Mouse (Mus musculus): ENCODE measurements around the gene Gpr143. TPM values are rescaled to one million over a fixed set of nuclear protein-coding genes. Genes with fewer than 3 reads are reported as not detected.

Gpr143 gene
- 0.13 and 0.18 TPM in 2 replicates for polyA plus RNA-seq (2015; fragmentation: Nextera tagmentation; extraction: Ambion mirVana)

- Histone ChIP-seq H3K27ac (no peak within 1 kb of the TSS), H3K4me3 (peak within 1 kb of the TSS; percentile 38), H3K9ac (peak within 1 kb of the TSS; percentile 33; the same call in 1 of the 2 replicates), H3K36me3 (no peaks in the 10 kb centered on the region), H3K9me3 (replicated peaks) (no peaks in the 10 kb centered on the region), H3K4me1 (replicated peaks) (no peaks in the 10 kb centered on the region), H3K4me2 (peak within 1 kb of the TSS; percentile 65), H3K27me3 (peaks cover 8% of the 10 kb centered on the region)
- WGBS: 10% methylated on average over 26 of the region's 26 CpGs
- ATAC-seq (replicated peaks; ENCODE audit: insufficient number of reproducible peaks, insufficient read depth, low FRiP score, low read depth): no peak
These were observed at the start of gene Gpr143 for GRCm38 (mm10) chrX:152781720-152782403. TSS of gene Gpr143 (plus strand) at chrX:152781921.

GRCm38 (mm10) chrX:152735283-152735682 lies 46.4 kb upstream of the Gpr143 start:
- Histone ChIP-seq H3K36me3 (no peaks in the 10 kb centered on the region), H3K4me1 (replicated peaks) (no peaks in the 10 kb centered on the region), H3K4me3 (no peak overlapping the region), H3K4me2 (no peak overlapping the region), H3K9ac (no peak overlapping the region), H3K27me3 (no peaks in the 10 kb centered on the region), H3K9me3 (replicated peaks) (no peaks in the 10 kb centered on the region), H3K27ac (no peak overlapping the region)
- ATAC-seq (replicated peaks; ENCODE audit: insufficient number of reproducible peaks, insufficient read depth, low FRiP score, low read depth): no peak

- Histone ChIP-seq H3K4me2 (no peak overlapping the region), H3K9ac (no peak overlapping the region), H3K36me3 (no peaks in the 10 kb centered on the region), H3K9me3 (replicated peaks) (no peaks in the 10 kb centered on the region), H3K4me1 (replicated peaks) (no peaks in the 10 kb centered on the region; the same call in 1 of the 2 replicates), H3K4me3 (no peak overlapping the region), H3K27me3 (no peaks in the 10 kb centered on the region), H3K27ac (no peak overlapping the region)
- 32% methylated on average over 2 of the region's 2 CpGs for WGBS
- ATAC-seq (replicated peaks; ENCODE audit: insufficient number of reproducible peaks, insufficient read depth, low FRiP score, low read depth): no peak
These were observed 43.5 kb upstream of the Gpr143 start for GRCm38 (mm10) chrX:152738191-152738590.

GRCm38 (mm10) chrX:152738759-152739368 lies 42.9 kb upstream of the Gpr143 start:
- no peak for ATAC-seq (replicated peaks; ENCODE audit: insufficient number of reproducible peaks, insufficient read depth, low FRiP score, low read depth)
- H3K27me3 ChIP-seq: no peaks in the 10 kb centered on the region
- no peak overlapping the region for H3K4me2 ChIP-seq
- H3K4me3 ChIP-seq: no peak overlapping the region
- H3K4me1 ChIP-seq (replicated peaks): no peaks in the 10 kb centered on the region; the same call in 1 of the 2 replicates
- no peaks in the 10 kb centered on the region for H3K9me3 ChIP-seq (replicated peaks)
- H3K36me3 ChIP-seq: no peaks in the 10 kb centered on the region
- no peak overlapping the region for H3K27ac ChIP-seq
- no peak overlapping the region for H3K9ac ChIP-seq
- WGBS: 59% methylated on average over 4 of the region's 4 CpGs

GRCm38 (mm10) chrX:152743642-152744041 lies 38.1 kb upstream of the Gpr143 start:
- H3K36me3 ChIP-seq: no peaks in the 10 kb centered on the region
- H3K27me3 ChIP-seq: no peaks in the 10 kb centered on the region
- no peaks in the 10 kb centered on the region for H3K9me3 ChIP-seq (replicated peaks)
- no peak for ATAC-seq (replicated peaks; ENCODE audit: insufficient number of reproducible peaks, insufficient read depth, low FRiP score, low read depth)
- no peak overlapping the region for H3K4me3 ChIP-seq
- no peak overlapping the region for H3K4me2 ChIP-seq
- no peak overlapping the region for H3K9ac ChIP-seq
- no peaks in the 10 kb centered on the region; the same call in 1 of the 2 replicates for H3K4me1 ChIP-seq (replicated peaks)
- 0 out of 2 replicates have a peak overlapping the region, but pooled peaks have one; percentile 37 for H3K27ac ChIP-seq

GRCm38 (mm10) chrX:152745925-152746324 lies 35.8 kb upstream of the Gpr143 start:
- WGBS: 72% methylated on average over 2 of the region's 2 CpGs

GRCm38 (mm10) chrX:152755819-152756218 lies 25.9 kb upstream of the Gpr143 start:
- Histone ChIP-seq H3K4me1 (replicated peaks) (no peaks in the 10 kb centered on the region), H3K27ac (no peak overlapping the region), H3K27me3 (no peaks in the 10 kb centered on the region), H3K4me2 (no peak overlapping the region), H3K4me3 (no peak overlapping the region), H3K9ac (no peak overlapping the region), H3K9me3 (replicated peaks) (no peaks in the 10 kb centered on the region), H3K36me3 (no peaks in the 10 kb centered on the region)
- WGBS: 87% methylated on average over 1 of the region's 1 CpGs
- no peak for ATAC-seq (replicated peaks; ENCODE audit: insufficient number of reproducible peaks, insufficient read depth, low FRiP score, low read depth)

More at GRCm38 (mm10) chrX:152745925-152746324, 35.8 kb upstream of the Gpr143 start:
- Histone ChIP-seq H3K36me3 (no peaks in the 10 kb centered on the region), H3K27me3 (no peaks in the 10 kb centered on the region), H3K9me3 (replicated peaks) (no peaks in the 10 kb centered on the region), H3K4me1 (replicated peaks) (no peaks in the 10 kb centered on the region; the same call in 1 of the 2 replicates), H3K4me3 (no peak overlapping the region), H3K27ac (no peak overlapping the region), H3K9ac (no peak overlapping the region), H3K4me2 (no peak overlapping the region)
- ATAC-seq (replicated peaks; ENCODE audit: insufficient number of reproducible peaks, insufficient read depth, low FRiP score, low read depth): no peak

- Histone ChIP-seq H3K4me3 (no peak overlapping the region), H3K9me3 (replicated peaks) (no peaks in the 10 kb centered on the region), H3K36me3 (no peaks in the 10 kb centered on the region), H3K4me1 (replicated peaks) (no peaks in the 10 kb centered on the region), H3K27me3 (no peaks in the 10 kb centered on the region), H3K9ac (no peak overlapping the region), H3K4me2 (no peak overlapping the region), H3K27ac (no peak overlapping the region)
- 78% methylated on average over 5 of the region's 5 CpGs for WGBS
- no peak for ATAC-seq (replicated peaks; ENCODE audit: insufficient number of reproducible peaks, insufficient read depth, low FRiP score, low read depth)
These were observed 25.4 kb upstream of the Gpr143 start for GRCm38 (mm10) chrX:152756293-152756692.

- H3K4me2 ChIP-seq: no peak overlapping the region
- no peaks in the 10 kb centered on the region for H3K36me3 ChIP-seq
- no peak overlapping the region for H3K27ac ChIP-seq
- H3K9ac ChIP-seq: no peak overlapping the region
- no peak for ATAC-seq (replicated peaks; ENCODE audit: insufficient number of reproducible peaks, insufficient read depth, low FRiP score, low read depth)
- 55% methylated on average over 2 of the region's 2 CpGs for WGBS
- no peaks in the 10 kb centered on the region for H3K27me3 ChIP-seq
- no peak overlapping the region for H3K4me3 ChIP-seq
- H3K9me3 ChIP-seq (replicated peaks): no peaks in the 10 kb centered on the region
- no peaks in the 10 kb centered on the region for H3K4me1 ChIP-seq (replicated peaks)
These were observed 19.3 kb upstream of the Gpr143 start for GRCm38 (mm10) chrX:152762437-152762836.

- no peak overlapping the region for H3K27ac ChIP-seq
- no peaks in the 10 kb centered on the region for H3K4me1 ChIP-seq (replicated peaks)
- no peaks in the 10 kb centered on the region for H3K27me3 ChIP-seq
- no peak overlapping the region for H3K9ac ChIP-seq
- no peak for ATAC-seq (replicated peaks; ENCODE audit: insufficient number of reproducible peaks, insufficient read depth, low FRiP score, low read depth)
- no peaks in the 10 kb centered on the region for H3K9me3 ChIP-seq (replicated peaks)
- H3K36me3 ChIP-seq: no peaks in the 10 kb centered on the region
- 64% methylated on average over 2 of the region's 2 CpGs for WGBS
- no peak overlapping the region for H3K4me2 ChIP-seq
- H3K4me3 ChIP-seq: no peak overlapping the region
These were observed 18.9 kb upstream of the Gpr143 start for GRCm38 (mm10) chrX:152762855-152763254.

- peaks cover 2% of the 10 kb centered on the region for H3K27me3 ChIP-seq
- H3K9me3 ChIP-seq (replicated peaks): no peaks in the 10 kb centered on the region
- H3K4me2 ChIP-seq: no peak overlapping the region
- ATAC-seq (replicated peaks; ENCODE audit: insufficient number of reproducible peaks, insufficient read depth, low FRiP score, low read depth): no peak
- no peak overlapping the region for H3K27ac ChIP-seq
- 34% methylated on average over 2 of the region's 2 CpGs for WGBS
- no peaks in the 10 kb centered on the region for H3K4me1 ChIP-seq (replicated peaks)
- no peak overlapping the region for H3K4me3 ChIP-seq
- H3K36me3 ChIP-seq: no peaks in the 10 kb centered on the region
- no peak overlapping the region for H3K9ac ChIP-seq
These were observed 17.6 kb upstream of the Gpr143 start for GRCm38 (mm10) chrX:152764171-152764570.
